Mouse (Mus musculus) heart, postnatal 10 days (tissue): ENCODE measurements at regions not wholly inside any gene's neighbourhood (a gene's known extent, or its start where the extent isn't known, plus 50 kb on each side); places are given as distances from the start of the nearest gene placed in this dataset.
"Not testable (repeated sequence)": the region's sequence is repeated elsewhere in the genome, so short reads cannot be mapped to it uniquely, and the experiment has no call there.

Source experiments
- DNase-seq, 2 experiments: peaks; one replicate each; pipeline ENCODE4 v3.0.0; 2021
- intact Hi-C: fragments of 180-260 bp; cut with DNase I; formaldehyde crosslinking; loops from one replicate; pipeline ENCODE4 v1.15.1; 2025

- not testable (repeated sequence) for DNase-seq
- intact Hi-C loops: loop anchor here (10.0 kb wide), 1 partner anchor 144 kb away; no protein-coding TSS in a partner anchor
Observed at GRCm38 (mm10) chr4:23009196-23009595, 521.0 kb upstream of the Pou3f2 start.

GRCm38 (mm10) chr4:22998994-22999393, 510.8 kb upstream of the Pou3f2 start:
- intact Hi-C loops: no loop called here
- DNase-seq: no peak

- intact Hi-C loops: no loop called here
- no peak for DNase-seq
Observed at GRCm38 (mm10) chr4:22997198-22997985, 509.2 kb upstream of the Pou3f2 start.

- DNase-seq: no peak
- intact Hi-C loops: no loop called here
Observed at GRCm38 (mm10) chr4:22986763-22987468, 498.8 kb upstream of the Pou3f2 start.

DNA sequence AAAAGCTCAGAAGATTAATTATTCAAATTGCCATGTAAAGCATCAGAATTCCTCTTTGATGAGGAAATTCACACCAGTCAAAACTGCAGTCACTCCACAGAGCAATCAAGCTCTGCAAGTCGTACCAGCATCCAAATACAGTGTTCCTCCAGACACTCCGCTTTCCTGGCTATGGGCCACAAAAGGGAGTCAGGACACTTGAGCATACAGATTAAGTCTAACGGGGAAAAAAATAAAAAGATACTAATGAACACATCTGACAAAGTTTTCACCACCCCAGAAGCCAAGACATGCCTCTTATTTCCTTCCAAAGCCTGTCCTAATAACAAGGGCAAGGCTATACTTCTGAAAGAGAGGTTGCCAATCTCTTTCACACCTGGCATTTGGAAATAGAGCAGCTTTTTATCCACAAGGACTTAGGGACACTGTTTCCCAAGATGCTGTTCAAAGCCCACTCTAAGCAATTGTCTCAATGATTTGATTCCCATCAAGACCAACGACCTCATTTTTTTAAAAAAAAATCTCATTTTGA, 485.5 kb upstream of the Pou3f2 start:
- intact Hi-C loops: no loop called here
- DNase-seq: no peak

DNA sequence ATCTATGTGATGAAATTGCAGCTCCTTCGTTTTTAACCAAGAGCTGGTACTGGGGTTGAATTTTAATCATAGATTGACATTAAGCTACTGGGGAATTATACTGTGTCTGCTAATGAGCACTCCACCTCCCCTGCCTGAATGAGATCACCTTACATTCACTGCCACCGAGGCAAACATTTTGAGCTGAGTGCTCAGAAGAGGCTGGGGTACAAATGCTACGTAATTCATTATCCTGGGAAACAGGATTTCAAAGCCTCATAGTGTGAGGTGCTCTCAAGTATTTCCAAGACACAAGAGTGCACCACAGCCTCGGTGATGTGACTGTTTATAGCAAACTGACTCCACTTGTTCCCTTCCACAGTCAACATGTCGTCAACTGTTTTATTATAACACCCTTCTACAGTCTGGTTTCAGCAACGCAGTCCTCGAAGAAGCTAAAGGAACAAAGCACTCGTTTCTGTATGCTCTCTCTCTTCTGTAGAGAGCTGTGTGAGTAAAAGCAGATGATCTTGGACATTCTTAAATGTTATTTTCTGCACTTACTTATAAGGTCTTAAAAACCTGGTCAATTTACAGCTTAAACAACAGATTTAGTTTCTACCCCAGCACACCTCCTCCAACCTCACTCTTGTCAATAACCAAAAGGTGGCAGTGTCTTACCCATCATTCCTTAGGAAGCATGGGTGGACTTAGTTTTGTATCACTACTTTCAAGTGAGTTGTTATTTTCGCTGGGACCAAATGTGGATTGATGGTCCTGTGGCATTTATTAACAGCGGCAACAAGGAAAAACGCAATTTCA, 484.8 kb upstream of the Pou3f2 start:
- DNase-seq: no peak
- intact Hi-C loops: no loop called here

DNA sequence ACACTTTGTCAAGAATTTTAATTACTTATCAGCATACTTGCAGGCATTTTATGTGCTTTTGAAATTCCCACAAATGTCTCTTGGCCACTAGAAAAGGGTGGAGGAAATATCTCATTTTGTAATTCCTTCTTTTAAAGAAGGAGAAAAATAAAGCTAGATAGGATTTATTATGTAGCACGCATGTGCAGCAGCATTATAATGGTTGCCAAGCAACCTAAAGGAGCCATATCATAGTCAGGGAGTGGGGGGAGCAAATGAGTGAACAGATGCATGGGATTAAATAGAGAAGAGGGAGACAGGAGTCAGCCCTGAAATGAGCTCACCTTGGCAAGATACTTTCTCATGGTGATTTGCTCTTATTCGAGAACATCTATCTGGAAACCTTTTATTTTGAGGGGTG, 483.0 kb upstream of the Pou3f2 start:
- no peak for DNase-seq
- intact Hi-C loops: no loop called here

GRCm38 (mm10) chr4:22970495-22970894, 482.3 kb upstream of the Pou3f2 start:
- intact Hi-C loops: no loop called here
- no peak for DNase-seq

- no peak for DNase-seq
- intact Hi-C loops: no loop called here
Observed at GRCm38 (mm10) chr4:22949422-22949821, 461.3 kb upstream of the Pou3f2 start.

GRCm38 (mm10) chr4:22948880-22949279, 460.7 kb upstream of the Pou3f2 start:
- intact Hi-C loops: no loop called here

GRCm38 (mm10) chr4:22946788-22947406, 458.7 kb upstream of the Pou3f2 start:
- intact Hi-C loops: no loop called here
- DNase-seq: peak in 1 of 2 experiments; percentile 2

More at GRCm38 (mm10) chr4:22948880-22949279, 460.7 kb upstream of the Pou3f2 start:
- DNase-seq: no peak

GRCm38 (mm10) chr4:22938302-22938701, 450.1 kb upstream of the Pou3f2 start:
- DNase-seq: no peak
- intact Hi-C loops: no loop called here

- intact Hi-C loops: no loop called here
- DNase-seq: peak; percentile 7 to 21
Observed at GRCm38 (mm10) chr4:22924181-22924580, 436.0 kb upstream of the Pou3f2 start.

DNA sequence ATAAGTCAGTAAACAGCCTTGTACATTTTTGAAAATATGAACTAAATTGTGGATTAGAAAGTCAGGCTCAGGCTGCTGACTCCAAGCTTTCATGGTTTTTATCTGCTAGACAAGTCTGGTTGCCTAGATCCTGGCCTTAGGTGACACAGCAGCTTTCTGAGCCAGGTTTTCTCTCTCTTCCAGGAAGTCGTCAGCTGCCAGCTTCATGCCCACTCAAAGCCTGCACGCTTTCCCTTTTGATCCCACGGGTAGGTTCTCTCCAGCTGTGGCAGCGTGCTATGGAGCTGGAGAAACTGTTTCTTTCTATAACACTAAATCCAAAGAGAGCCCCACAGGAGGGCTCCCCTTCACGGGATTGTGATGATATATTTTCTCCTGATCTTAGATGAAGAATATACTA, 426.7 kb upstream of the Pou3f2 start:
- intact Hi-C loops: no loop called here
- peak; percentile 34 to 36 for DNase-seq

DNA sequence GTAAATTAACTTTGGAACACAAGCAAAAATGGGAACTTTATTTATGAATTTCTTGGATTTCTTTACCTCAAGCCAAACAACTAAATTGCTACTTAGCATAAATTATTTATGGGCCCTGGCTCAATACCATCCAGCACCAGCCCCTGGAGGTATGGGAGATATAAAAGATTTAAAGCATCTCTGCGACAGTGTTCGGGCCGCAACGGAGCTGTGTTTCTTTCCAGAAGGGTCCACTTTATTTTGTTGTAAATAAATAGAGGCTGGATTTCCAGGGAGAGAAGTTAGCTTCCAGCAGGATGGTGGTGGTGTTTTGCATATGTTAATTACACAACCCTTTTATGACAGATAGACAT, 404.5 kb upstream of the Pou3f2 start:
- intact Hi-C loops: no loop called here
- DNase-seq: no peak

DNA sequence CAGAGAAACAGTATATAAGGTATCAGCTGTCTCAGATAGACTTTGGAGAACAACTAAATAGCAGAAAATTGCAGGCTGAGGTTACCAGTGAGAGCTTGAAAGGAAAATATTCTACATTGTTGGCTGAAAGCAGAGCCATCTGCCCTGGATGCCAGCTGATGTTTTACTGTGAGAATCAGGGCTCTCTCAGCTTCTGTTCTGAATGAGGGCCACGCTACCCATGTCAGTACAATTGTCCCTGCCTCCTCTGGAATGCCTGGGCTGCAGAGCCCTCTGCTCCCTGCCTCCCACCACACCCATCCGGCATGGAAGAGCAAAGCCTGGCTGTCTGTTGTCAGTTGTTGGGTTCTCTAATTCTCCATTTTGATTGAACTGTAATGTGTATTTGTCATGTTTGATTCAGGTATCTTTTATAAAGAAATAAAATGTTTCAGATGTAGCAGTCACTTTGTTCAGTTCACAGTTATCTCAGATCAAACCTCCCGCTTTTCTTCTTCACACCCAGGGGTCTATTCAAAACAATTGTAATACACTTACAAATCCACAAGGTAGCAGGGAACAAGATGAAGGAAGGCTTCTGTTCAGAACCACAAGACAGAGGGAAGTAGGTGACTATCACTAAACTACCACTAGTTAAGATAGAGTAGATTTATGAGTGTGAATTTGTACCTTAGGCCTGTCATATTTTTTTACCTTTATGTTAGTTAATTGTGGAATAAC, 404.0 kb upstream of the Pou3f2 start:
- intact Hi-C loops: no loop called here
- no peak for DNase-seq

DNA sequence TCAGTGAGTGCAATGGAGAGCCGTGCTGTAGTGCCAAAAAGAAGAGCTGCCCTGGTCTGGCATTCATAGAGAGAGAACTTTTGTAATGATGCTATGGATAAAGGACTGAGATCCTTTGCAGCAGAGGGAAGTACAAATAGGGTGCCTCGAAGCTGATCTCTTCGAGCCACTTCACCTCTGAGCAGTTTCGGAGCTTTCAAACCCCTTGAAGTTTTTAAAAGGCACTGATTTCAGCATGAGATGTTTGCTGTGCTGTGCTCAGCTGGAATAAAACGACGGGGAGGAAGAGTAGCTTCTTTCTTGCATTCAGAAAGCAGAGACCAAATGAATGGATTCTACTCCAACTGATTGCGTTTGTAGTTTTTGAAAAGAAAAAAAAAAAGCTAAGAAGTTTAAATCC, 392.5 kb upstream of the Pou3f2 start:
- intact Hi-C loops: no loop called here
- no peak for DNase-seq

DNA sequence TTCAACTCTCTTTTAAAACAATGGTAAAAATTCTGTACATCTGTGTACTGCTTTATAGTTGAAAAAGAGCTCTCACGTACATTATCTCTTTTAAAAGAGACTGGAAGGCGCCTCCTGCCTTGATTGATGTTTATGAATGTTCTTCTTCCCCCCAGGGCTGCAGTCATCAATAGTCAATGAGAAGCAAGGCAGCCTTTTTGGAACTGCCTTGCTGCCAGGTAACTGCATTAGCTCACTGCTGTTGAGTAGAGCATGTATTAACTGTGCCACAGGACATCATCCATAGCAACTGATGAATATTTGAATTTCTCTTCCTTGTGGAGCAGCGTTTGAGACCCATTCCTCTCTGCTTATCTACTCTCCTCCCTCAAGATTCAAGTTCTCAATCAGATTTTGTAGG, 387.2 kb upstream of the Pou3f2 start:
- DNase-seq: no peak
- intact Hi-C loops: no loop called here

- intact Hi-C loops: no loop called here
- DNase-seq: peak in 1 of 2 experiments; percentile 6
Observed at GRCm38 (mm10) chr4:22836124-22836445, 347.9 kb upstream of the Pou3f2 start.
